Mouse (Mus musculus): ENCODE data around the gene Slc35e2. TPM values are rescaled to one million over a fixed set of nuclear protein-coding genes. Genes with fewer than 3 reads are reported as not detected.

Gene Slc35e2
- total RNA-seq, 2 experiments from 2014 or later: 47.3 to 50.5 TPM

GRCm38 (mm10) chr4:155577741-155578140, 23.5 kb upstream of the Slc35e2 start:
- no peak for DNase-seq (ENCODE audit: extremely low spot score in 1 of 2, low spot score in 2 of 2)
- no peak for TF ChIP-seq CTCF (IDR thresholded peaks at IDR 0.05)
- no peak overlapping the region for H3K27ac ChIP-seq
- intact Hi-C loops (cut with DNase I): no loop called here
- H3K4me3 ChIP-seq: no peak overlapping the region

DNA sequence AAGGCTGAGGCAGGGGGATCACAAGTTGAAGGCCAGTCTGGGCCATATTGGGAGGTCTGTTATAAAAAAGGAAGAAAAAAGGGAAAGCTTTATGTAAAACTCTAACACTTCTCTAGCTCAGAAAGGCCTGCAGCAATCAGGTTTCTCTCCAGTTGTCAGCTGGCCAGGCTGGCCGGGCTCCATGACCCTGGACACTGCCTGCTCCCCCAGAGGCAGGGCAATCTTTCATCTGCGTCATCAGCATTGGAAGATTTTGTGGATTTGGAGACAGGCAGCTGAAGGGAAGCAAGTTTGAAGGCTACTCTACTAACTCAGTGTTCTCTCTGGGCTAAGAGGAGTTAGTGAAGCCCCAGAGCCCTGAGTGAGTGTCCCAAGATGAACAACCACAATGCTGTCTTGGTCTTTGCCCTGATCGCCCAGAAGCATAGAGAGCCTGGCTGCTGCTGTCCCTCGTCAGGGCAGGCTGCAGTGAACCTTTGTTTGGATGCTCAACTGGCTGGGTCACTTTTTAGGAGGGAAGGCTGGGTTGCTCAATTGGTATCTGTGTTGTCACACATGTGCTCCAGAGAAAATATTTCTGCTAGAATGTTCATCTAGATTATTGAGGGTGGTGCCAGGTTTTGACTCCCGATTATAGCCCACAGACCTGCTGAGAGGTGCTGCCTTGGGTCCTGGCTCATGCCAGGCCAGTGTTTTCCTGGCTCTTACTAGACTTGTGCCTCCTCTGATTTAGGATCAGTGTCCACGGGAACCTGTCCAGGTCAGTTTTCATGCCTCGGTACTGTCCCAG, 22.7 kb upstream of the Slc35e2 start:
- DNase-seq (ENCODE audit: extremely low spot score in 1 of 2, low spot score in 2 of 2): no peak
- Histone ChIP-seq H3K27ac (no peak overlapping the region), H3K4me3 (no peak overlapping the region)
- TF ChIP-seq CTCF (IDR thresholded peaks at IDR 0.05): no peak
- intact Hi-C loops (cut with DNase I): no loop called here

- DNase-seq (ENCODE audit: extremely low spot score in 1 of 2, low spot score in 2 of 2): peak in 1 of 2 experiments; percentile 55
- Histone ChIP-seq H3K27ac (no peak overlapping the region), H3K4me3 (no peak overlapping the region)
- intact Hi-C loops (cut with DNase I): loop anchor here (1.0 kb wide), 1 partner anchor 98 kb away; no protein-coding TSS in a partner anchor
- peak; percentile 95 for TF ChIP-seq CTCF (IDR thresholded peaks at IDR 0.05)
Measured at GRCm38 (mm10) chr4:155580420-155580819, 20.8 kb upstream of the Slc35e2 start.

DNA sequence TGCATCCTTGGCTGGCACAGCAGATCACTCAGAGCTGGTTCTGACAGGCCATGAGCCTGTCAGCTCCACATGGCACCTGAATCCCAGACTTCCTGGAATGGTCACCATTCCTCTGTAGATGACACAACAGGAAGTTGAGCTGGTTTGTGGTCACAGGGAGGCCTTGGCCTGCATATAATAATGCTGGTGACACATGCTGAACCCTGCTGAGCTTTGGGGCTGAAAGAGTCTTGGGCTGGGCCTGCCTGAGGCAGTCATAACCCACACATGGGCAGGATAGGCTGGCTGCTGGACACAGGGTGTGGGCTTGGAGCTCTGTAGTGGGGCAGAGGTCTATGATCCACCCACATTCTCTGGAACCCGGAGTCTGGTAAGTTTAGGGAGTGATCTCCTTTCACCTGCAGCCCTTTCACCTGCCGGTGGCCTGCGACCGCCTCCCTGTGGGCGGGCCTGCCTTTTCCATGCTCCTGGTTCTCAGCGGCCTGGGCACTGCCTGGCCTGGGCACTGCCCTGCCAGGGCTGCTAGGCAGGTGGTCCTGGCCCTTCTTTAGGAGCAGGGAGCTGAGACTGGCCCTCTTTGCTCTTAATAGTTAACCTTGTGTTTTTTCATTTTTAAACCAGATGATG, 18.8 kb upstream of the Slc35e2 start:
- DNase-seq (ENCODE audit: extremely low spot score in 1 of 2, low spot score in 2 of 2): no peak
- no peak for TF ChIP-seq CTCF (IDR thresholded peaks at IDR 0.05)
- Histone ChIP-seq H3K4me3 (no peak overlapping the region), H3K27ac (no peak overlapping the region)
- intact Hi-C loops (cut with DNase I): no loop called here

GRCm38 (mm10) chr4:155589356-155589755, 11.9 kb upstream of the Slc35e2 start:
- intact Hi-C loops (cut with DNase I): no loop called here
- Histone ChIP-seq H3K27ac (no peak overlapping the region), H3K4me3 (no peak overlapping the region)
- no peak for DNase-seq (ENCODE audit: extremely low spot score in 1 of 2, low spot score in 2 of 2)
- no peak for TF ChIP-seq CTCF (IDR thresholded peaks at IDR 0.05)

DNA sequence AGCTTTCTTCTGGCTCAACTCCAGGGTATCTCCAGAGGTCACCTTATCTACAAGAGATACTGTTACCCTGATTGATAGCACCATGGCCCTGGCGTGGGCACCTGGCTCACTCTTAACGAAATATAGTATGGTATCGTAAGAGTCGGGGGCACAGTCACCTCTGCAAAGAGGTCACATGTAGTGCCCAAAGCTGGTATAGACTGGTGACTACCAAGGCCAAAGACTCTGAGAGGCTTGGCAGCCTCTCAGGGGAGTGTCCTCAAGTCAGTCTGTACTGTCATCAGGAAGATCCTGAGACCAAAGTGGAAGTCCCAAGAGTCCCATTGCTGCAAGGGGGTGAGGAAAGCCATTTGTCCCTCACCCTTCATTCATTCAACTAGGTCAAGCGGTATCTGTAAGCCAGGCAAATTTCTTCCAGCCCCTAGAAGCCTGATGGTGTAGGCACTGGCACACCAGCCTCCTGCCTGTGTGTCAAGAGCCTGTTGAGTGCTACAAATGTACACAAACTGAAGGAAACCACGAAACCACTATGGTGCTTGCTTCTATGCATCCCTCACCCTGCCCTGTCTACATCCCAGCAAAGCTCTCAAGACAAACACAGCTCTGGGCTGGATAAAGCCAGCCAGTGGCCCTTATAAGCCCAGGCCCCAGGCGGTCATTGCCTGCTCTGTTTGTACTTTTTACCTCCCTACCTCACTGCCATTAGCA, 10.1 kb upstream of the Slc35e2 start:
- Histone ChIP-seq H3K27ac (no peak overlapping the region), H3K4me3 (no peak overlapping the region)
- no peak for TF ChIP-seq CTCF (IDR thresholded peaks at IDR 0.05)
- intact Hi-C loops (cut with DNase I): no loop called here
- no peak for DNase-seq (ENCODE audit: extremely low spot score in 1 of 2, low spot score in 2 of 2)

- no peak for DNase-seq (ENCODE audit: extremely low spot score in 1 of 2, low spot score in 2 of 2)
- intact Hi-C loops (cut with DNase I): no loop called here
- H3K4me3 ChIP-seq: no peak overlapping the region
- H3K27ac ChIP-seq: no peak overlapping the region
- no peak for TF ChIP-seq CTCF (IDR thresholded peaks at IDR 0.05)
Measured at GRCm38 (mm10) chr4:155593780-155594179, 7.4 kb upstream of the Slc35e2 start.

DNA sequence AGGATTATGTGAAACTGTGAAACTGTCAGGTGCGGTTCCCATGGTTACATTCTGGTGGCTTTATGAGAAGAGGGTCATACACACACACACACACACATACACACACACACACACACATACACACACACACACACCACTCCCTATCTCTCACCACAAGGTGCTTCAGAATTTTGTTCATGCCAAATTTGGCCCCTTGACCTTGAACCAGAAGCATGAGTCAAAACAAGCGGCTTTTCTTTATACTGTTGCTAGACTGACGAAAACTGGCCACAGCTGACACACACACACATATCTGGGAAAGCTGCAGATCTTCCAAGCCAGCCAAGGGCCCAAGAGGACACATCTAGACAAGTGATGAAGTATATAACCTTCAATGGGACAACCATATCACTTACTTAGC, 5.4 kb upstream of the Slc35e2 start:
- Histone ChIP-seq H3K4me3 (no peak overlapping the region), H3K27ac (no peak overlapping the region)
- intact Hi-C loops (cut with DNase I): no loop called here
- no peak for DNase-seq (ENCODE audit: extremely low spot score in 1 of 2, low spot score in 2 of 2)
- no peak for TF ChIP-seq CTCF (IDR thresholded peaks at IDR 0.05)

DNA sequence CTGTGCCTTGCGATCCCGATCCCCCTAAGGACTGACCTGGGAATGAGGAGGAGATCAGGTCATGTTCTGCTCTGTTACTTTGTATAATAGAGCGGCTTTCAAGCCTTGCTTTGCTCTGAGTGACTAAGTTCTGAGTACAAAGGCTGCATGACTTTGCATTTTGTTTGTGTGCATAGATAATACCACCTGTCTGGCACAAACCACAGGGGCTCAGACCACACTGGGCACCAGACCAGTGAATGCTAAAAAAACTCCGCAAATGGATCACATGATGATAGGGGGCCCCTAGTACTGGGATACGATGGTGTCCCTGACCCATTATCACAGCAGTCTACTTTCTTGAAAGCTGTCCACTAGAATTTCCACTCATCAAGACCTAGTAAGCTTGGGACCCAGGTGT, 4.6 kb upstream of the Slc35e2 start:
- DNase-seq (ENCODE audit: extremely low spot score in 1 of 2, low spot score in 2 of 2): no peak
- intact Hi-C loops (cut with DNase I): no loop called here
- no peak for TF ChIP-seq CTCF (IDR thresholded peaks at IDR 0.05)
- H3K27ac ChIP-seq: no peak overlapping the region
- H3K4me3 ChIP-seq: no peak overlapping the region

DNA sequence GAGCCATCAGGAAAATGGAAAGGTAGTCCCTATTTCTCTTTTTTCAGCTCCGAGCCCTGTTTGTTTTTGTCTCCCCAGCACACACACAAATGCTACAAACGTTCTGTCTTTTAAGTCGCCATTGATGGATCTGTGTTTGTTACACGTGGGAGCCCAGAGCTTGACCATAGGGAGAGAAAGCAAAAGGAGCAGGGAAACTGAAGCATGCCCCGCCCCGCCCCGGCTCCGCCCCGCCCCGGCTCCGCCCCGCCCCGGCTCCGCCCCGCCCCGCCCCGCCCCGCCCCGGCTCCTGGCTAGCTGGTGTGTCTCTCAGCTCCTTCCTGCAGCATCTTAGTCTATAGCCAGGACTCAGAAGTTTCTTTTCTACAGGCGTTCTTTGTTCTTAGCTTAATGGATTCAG, 2.7 kb upstream of the Slc35e2 start:
- Histone ChIP-seq H3K27ac (no peak overlapping the region), H3K4me3 (no peak overlapping the region)
- DNase-seq (ENCODE audit: extremely low spot score in 1 of 2, low spot score in 2 of 2): no peak
- no peak for TF ChIP-seq CTCF (IDR thresholded peaks at IDR 0.05)
- intact Hi-C loops (cut with DNase I): no loop called here

DNA sequence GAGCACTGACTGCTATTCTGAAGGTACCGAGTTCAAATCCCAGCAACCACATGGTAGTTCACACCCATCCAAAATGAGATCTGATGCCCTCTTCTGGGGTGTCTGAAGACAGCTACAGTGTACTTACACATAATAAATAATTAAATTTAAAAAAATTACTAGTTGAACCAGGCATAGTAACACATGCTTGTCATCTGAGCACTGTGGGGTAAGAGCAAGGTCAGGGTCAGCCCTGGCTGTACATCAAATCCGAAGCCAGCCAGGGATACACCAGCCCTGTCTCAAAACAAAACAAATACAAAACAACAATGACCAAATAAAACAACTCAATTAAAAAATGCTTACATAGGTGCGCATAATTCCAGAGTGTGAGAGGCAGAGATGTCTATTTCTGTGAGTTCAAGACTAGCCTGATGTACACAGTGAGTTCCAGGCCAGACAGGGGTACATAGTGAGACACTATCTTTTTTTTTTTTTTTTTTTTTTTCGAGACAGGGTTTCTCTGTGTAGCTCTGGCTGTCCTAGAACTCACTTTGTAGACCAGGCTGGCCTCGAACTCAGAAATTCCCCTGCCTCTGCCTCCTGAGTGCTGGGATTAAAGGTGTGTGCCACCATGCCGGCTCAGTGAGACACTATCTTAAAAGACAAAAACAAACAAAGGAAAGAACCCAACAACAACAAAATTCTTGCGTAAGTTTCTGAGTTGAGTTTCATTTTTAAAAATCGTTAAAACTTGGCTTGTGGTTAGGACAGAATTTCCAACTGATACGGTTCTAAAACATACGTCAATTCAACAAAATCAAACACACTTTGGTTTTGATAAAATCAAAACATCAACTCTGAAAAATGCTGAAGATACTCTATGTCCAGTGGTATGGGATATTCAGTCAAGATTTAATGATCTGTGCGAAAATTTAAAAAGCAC, 1.1 kb upstream of the Slc35e2 start:
- Histone ChIP-seq H3K4me3 (peak overlapping the region; percentile 69), H3K27ac (peak overlapping the region; percentile 99; the same call in 1 of the 2 replicates)
- no peak; the same call in 1 of the 2 replicates for TF ChIP-seq CTCF (IDR thresholded peaks at IDR 0.05)
- no peak for DNase-seq (ENCODE audit: extremely low spot score in 1 of 2, low spot score in 2 of 2)
- intact Hi-C loops (cut with DNase I): no loop called here

Measured in left cerebral cortex, adult 2 months (tissue).